Mouse (Mus musculus) megakaryocyte, embryonic 14.5 days (primary cell): ENCODE results near the gene Aen.

Experiments
- FLI1 ChIP-seq: IDR thresholded peaks from 2 replicates; pipeline ENCODE4 v1.6.1; 2012; ENCODE audit warnings: low read length, inconsistent platforms, mixed read lengths
- GATA1 ChIP-seq: IDR thresholded peaks from 3 replicates; pipeline ENCODE4 v1.6.1; 2012; ENCODE audit warnings: mixed read lengths, low read length, inconsistent platforms, borderline replicate concordance

GRCm38 (mm10) chr7:78904175-78904574 lies 8.5 kb downstream of the Aen start:
- TF ChIP-seq GATA1 (no peak), FLI1 (no peak)
